Mouse (Mus musculus) stomach, postnatal 0 days (tissue): ENCODE measurements around the gene Ptprf.

Experiments used
- CTCF ChIP-seq: IDR thresholded peaks from 2 replicates; pipeline ENCODE4 v1.5.1; 2016; ENCODE audit warnings: antibody characterized with exemption, low read depth, mild to moderate bottlenecking, moderate library complexity
- EP300 ChIP-seq: optimal IDR thresholded peaks from 2 replicates; pipeline ENCODE3; 2016; ENCODE audit warnings: antibody characterized with exemption

- no peak for TF ChIP-seq EP300
- TF ChIP-seq CTCF = no peak
Observed at GRCm38 (mm10) chr4:118297844-118298243, 6.6 kb upstream of the Ptprf start.
